Mouse (Mus musculus) embryo, embryonic 11 days (tissue): Measurements from ENCODE around the gene Sirt2.
A peak's percentile ranks its signal among the peaks of the same experiment; 100 is the strongest.

Experiments
- DNase-seq: peaks from one replicate; pipeline ENCODE4 v3.0.0-alpha.2; 2015

The Sirt2 gene

DNA sequence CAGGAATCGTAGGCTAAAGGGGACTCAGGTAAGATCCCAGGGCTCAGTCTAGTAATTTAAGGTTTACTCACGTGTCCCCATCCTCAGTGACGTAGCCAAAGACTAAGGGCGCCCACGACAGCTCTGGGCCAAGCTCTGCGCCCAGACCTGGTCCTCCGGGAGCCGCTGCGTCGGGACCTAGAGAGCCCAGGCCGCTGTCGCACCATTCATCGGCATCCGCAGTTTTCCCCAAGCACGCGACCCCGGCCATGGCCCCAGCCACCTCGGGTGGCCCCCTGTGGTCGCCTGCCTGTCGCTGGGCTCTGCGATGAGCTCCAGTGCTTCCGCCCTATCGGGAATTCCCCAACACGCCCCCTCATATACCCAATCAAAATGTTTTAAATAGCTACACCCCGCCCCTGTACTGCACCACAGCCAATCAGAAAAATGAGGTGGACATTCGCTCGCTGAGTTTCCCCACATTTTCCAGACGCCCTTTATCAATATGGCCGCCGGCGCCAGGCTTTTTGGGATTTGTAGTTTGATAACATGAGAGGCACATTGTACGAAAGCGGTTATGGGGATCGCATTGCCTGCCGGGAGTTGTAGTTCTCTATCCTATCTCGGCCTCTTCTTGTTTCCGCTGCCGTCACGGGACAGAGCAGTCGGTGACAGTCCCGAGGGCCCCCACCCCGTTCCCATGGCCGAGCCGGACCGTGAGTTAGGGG, at the start of gene Sirt2:
Sirt2 (plus strand) TSS at position 563 of the 707 bp plus-strand sequence.
- DNase-seq = peak; percentile 98

GRCm38 (mm10) chr7:28717726-28718125, 48.8 kb upstream of the Sirt2 start:
- DNase-seq = no peak

DNA sequence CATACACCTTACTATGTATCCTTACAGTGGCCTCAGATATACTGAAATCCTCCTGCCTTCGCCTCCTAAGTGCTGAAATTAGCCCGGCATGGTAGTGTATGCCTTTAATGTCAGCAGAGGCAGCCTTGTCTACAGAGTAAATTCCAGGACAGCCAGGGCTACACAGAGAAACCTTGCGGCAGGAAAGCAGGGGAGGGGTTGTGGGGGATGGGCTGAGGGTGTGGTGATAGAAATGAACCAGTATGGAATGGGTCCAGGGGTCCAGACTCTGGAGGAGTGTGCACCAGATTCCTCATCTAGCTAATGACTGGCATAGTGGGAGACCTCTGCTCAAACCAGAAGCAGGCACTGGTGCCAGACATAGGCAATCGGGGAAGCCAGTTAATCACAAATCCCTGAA, 47.4 kb upstream of the Sirt2 start:
- DNase-seq = no peak

DNA sequence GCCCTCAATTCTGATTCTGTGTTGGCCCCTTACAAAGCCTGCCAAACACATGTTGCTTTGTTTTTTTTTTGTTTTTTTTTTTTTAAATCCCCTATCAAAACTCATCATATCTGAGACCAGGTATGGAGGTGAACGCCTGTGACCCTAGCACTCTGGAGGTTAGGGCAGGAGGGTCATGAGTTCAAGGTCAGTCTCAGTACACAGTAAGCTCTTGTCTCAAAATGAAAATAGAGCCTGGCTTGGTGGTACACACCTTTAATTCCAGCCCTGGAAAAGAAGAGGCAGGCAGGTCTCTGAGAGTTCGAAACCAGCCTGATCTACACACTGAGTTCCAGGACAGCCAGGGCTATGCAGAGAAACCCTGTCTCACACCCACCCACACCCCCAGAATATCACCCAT, 46.9 kb upstream of the Sirt2 start:
- no peak for DNase-seq

DNA sequence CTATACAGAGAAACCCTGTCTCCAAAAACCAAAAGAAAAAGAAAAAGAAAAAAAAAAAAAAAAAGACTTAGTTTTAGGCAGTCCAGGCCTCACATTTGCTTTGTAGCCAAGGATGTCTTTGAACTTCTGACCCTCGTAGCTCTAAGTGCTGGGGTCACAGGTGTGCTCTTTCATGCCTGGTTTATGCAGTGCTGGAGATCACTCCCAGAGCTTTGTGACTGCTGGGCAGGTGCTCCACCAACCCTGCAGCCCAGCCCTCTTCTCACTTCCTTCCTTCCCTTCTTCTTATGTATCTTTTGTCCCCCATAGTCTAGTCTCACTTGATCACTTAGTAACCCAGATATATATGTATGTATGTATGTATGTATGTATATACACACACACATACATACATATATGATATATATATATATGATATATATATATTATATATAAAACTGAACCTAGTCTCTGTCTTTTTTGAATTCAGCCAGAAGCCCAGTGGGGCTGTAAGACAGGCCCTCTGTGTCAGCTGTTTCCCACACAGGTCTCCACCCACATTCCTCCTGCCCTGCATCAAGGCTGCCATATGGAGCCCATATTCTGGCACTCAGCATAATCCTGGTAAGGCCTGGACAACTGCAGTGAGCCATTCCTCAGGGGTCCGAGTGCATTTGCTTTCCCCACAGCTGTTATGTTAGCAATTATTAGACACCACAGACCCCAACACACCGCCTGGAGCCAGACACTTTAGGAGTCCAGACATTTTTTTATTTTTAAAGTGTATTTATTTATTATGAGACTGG, 45.6 kb upstream of the Sirt2 start:
- peak; percentile 41 for DNase-seq

- DNase-seq = no peak
These were observed 44.5 kb upstream of the Sirt2 start for GRCm38 (mm10) chr7:28722079-28722478.

GRCm38 (mm10) chr7:28724613-28725012, 41.9 kb upstream of the Sirt2 start:
- no peak for DNase-seq

DNA sequence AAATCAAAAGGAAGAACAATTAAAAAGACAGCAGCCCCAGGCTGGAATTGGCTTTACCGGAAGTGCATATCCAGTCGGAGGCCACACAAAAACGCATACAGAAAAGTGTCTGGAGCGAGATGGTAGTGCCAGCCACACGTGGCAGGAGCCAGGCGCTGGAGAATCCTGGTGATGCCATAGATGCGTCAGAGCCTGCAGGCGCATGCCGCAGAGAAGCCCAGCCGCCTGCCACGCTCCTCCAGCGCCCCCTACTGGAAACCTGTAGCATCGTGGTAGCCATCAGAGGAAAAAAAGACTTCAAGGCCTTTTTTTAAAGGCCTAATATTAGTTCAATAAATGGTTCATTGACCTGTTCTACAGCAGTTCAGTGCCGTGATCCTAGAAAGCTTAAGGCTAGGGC, 39.9 kb upstream of the Sirt2 start:
- peak; percentile 88 for DNase-seq

DNA sequence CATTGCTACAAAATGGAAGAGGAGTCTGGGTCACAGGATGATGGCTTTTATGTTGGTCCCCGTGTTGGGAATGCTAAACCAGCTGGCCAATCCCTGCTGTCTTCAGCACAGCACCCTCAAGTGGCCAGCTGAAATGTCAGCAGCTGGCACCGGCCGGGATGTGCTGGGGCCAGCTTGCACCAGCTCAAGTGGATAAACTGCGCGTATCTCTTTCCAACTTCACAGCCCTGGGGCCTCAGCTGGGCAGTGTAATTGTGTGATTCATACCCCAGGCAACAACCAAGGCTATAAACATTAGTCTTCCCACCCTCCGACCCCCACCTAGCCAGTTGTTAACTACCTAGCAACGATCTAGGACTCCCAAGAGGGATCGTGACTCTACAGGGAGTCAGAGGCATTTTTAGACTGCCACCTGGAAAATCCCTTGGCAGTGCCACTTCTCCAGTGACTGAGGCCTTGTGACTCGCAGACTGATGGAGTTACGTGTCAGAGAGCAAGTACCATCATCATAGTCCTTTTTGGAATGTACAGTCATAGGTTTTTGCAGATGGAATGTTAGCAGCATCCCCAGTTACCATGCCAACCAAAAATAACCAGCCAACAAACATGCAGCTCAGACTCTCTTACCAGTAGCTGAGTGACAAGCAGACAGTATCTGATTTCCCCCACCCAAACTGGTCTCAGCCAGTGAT, 38.7 kb upstream of the Sirt2 start:
- DNase-seq = no peak

DNA sequence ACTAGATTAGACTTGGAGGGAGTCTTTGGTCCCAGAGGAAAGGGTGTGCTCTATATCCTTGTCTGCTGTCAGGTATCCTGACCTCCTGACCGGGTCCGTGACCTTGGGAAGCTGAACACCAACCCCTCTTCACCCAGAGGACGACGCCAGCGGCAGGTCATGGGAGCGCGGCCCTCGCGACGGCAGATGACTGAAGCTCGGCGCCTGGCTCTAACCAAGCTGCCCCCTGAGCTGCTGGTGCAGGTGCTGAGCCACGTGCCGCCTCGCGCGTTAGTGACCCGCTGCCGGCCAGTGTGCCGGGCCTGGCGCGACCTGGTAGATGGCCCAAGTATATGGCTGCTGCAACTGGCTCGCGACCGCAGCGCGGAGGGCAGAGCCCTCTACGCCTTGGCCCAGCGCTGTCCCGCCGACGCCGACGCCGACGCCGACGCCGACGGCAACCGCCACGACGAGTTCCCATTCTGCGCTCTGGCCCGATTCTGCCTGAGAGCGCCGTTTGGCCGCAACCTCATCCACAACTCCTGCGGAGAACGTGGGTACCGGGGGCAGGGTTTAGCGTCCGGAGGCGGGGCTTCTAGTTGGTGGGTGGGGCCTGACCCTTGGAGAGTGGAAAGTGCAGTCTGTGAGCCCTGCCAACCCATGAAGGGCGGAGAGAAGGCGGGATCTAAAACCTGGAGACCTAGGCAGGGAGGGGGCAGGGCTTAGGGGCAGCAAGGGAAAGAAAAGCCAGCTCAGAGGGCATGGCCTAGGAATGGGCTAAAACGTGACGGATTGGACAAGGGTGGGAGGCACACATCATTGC, 34.0 kb upstream of the Sirt2 start:
- DNase-seq = peak; percentile 92

- DNase-seq = no peak
These were observed 33.3 kb upstream of the Sirt2 start for GRCm38 (mm10) chr7:28733211-28733610.

DNA sequence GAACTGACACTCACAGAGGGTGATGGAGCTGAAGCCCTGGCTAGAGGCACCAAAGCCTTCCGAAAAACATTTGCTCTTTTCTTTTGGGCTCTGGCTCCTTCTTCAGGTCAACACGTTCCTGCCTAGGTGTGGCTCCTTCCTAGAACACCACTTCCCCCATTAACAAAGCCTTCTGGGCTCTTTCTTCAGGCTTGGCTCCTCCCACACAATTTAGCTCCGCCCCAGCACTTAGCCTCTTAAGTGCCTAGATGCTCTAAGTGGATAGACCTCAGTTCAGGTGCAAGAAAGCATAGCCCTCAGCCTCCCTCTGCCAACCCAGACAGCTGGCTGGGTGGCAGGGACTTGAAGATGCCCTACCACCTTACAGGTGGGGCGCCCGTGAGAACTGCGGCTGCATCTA, 30.8 kb upstream of the Sirt2 start:
- no peak for DNase-seq

DNA sequence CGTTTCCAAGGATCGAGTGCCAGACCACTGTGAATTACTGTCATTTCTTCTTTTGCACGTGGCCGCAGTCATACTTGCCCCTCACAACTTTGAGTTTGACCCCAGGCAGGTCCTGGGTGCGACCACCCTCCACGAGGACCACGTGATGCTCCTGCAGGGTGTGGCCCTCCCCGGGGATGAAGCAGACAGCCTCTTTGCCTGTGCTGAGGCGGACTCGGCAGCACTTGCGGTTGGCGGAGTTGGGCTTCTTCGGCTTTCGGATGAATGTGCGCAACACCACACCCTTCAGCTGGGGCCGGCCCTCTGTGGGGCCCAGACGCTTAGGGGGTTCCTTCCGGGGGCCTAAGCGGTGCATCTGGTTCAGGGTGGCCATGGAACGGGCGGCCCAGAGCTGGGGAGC, 26.7 kb upstream of the Sirt2 start:
- DNase-seq = no peak

DNA sequence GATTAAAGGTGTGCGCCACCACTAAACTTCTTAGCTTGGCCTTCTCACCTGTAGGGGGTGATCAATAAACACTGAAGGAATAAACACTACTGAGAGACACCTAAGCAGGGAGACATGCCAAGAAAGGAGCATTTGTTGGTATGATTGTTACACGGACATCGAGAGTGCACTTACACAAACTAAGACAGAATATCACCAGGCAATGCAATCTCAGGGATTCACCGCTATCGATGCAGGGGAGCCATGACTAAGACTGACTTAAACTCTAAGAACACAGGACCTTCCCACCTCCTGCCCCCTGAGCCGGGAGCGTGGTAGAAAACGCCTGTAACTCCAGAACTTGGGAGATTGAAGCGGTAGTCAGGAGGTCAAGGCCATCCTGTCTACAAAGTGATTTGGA, 25.6 kb upstream of the Sirt2 start:
- no peak for DNase-seq

- no peak for DNase-seq
These were observed 25.2 kb upstream of the Sirt2 start for GRCm38 (mm10) chr7:28741368-28741708.

GRCm38 (mm10) chr7:28741709-28742438, 24.7 kb upstream of the Sirt2 start, which contains the start of the genes Mrps12 and Sars2:
TSS of gene Mrps12 (minus strand) at chr7:28741820.
TSS of gene Sars2 (plus strand) at chr7:28741992.
- peak; percentile 98 for DNase-seq

- no peak for DNase-seq
These were observed 16.6 kb upstream of the Sirt2 start for GRCm38 (mm10) chr7:28749935-28750334.

GRCm38 (mm10) chr7:28756079-28756478, 10.5 kb upstream of the Sirt2 start, which contains the start of gene Ccer2:
TSS of gene Ccer2 (plus strand) at chr7:28756174.
- DNase-seq = no peak

- no peak for DNase-seq
These were observed 7.9 kb upstream of the Sirt2 start for GRCm38 (mm10) chr7:28758623-28759022.

- DNase-seq = no peak
These were observed 4.6 kb upstream of the Sirt2 start for GRCm38 (mm10) chr7:28761907-28762306.

GRCm38 (mm10) chr7:28765211-28765610, 1.3 kb upstream of the Sirt2 start:
- no peak for DNase-seq

DNA sequence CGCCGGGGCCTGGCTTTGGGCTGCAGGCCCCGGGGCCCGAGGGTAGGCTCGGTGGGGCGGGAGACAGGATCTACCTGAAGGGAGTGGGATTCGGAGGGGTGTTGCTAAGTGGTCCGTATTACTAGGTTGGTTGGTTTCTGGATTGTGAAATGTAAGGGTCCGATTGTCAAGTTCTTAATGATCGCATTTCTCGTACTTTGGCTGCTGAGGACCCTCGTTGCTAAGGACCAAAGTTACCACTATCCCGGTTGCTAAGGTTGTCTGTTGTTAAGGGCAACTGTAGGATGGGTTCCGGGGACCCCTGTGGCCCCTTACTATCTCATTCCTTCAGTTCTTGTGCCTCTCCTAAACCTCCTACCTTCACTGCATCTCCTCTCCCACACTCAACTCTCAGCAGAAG, 375 bp downstream of the Sirt2 start:
- no peak for DNase-seq
